Mouse (Mus musculus): ENCODE measurements around the gene Uts2b.

The Uts2b gene

DNA sequence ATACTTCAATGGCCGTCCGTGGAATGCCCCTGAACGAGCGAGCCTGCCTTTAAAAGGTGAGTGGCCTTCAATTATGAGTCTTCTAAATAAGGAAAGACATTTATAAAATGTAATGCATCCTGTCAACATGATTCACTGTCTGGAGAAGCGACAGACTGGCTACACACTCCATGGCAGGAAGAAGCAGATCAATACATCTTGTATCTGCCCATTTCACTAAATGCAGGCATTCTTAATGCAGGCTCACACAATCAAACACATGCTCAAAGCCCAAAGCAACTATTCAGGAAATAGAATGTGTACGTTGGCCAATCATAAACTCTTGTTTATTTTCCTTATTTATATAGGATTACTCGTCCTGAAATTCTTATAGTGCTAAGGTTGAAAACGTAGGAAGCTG lies at the start of gene Uts2b:
Uts2b (minus strand) TSS at position 49 of the 400 bp plus-strand sequence.
- no peak for DNase-seq (ENCODE audit: low spot score)

DNA sequence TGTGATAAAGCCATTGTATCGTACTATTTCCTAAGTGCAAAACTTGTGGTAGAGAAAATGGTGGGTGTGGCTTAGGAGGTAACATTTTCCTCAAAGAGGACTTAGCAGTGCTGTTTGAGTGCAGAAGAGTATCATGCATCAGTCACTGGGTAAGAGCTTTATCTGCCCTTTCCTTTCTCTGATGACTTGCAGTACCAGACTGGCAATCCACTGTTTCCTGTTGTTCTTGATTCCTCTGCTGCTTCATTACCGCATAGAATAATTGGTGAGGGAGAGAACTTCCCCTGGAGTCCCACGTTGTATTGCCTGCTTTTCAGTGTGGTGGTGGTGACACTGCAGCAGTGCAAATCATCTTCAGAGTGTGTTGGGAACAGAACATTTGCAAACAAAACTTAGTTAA lies 47.6 kb upstream of the Uts2b start:
- no peak for DNase-seq (ENCODE audit: low spot score)

DNA sequence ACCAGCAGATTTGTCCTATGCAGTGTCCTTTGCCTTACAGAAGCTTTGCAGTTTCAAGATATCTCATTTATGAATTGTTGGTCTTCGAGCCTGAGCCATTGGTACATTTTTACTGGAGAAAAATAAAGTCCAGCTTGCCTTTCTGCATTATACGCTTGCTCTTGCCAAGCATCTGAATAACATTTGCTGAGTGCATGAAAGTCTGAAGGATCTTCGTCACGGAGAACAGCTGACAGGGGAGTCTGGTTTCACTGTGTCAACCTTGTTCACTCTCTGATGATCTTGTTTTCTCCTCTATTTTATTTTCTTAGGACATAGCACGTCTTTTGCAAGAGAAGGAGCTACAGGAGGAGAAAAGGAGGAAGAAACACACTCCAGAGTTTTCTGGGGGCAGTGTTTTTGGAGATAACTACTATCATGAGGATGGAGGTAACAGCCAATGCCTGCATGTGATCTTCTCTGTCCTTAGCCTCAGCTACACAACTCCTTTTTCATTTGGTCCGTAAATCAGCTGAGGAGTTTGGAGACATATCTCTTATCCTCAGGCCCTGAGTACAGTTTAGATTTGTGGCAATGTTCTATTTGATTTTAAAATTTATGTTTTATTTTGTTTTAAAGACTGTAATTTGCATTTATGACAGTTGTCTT lies 47.0 kb upstream of the Uts2b start:
- DNase-seq (ENCODE audit: low spot score): no peak

DNA sequence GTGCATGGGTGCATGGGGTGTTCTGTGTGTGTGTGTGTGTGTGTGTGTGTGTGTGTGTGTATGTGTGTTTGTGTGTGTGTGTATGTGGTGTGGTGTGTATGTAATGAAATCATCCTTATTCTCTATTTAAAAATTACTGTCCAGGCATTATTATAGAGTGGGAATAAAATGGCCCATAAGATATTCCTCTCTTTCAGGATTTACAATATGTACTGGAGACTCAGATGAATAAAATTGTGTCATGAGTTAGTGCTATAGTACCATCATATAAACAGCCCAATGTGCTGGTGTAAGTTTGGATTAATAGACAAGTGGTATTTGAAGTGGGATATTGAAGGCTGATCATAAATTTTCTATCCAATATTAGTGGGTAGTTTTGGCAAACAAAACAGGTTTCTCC lies 34.1 kb upstream of the Uts2b start:
- no peak for DNase-seq (ENCODE audit: low spot score)

DNA sequence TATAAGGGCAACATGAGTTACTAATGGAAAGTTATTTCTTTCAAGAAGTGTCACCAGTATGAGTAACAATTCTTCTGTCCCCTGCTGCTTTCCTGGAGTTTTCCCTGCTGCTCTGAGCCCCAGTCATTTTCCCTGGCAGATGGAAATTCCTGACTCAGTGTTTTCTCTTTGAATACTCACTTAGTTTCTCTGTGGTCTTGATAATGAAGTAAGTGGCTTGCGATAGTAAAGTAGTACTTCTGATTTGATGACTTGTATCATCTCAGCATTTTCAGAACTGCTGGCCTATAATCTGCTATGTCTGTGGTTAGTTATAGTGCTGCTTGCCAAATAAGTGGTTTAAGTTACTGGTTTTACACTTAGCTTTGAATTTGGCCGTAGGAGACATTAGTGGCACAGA lies 31.5 kb upstream of the Uts2b start:
- no peak for DNase-seq (ENCODE audit: low spot score)

DNA sequence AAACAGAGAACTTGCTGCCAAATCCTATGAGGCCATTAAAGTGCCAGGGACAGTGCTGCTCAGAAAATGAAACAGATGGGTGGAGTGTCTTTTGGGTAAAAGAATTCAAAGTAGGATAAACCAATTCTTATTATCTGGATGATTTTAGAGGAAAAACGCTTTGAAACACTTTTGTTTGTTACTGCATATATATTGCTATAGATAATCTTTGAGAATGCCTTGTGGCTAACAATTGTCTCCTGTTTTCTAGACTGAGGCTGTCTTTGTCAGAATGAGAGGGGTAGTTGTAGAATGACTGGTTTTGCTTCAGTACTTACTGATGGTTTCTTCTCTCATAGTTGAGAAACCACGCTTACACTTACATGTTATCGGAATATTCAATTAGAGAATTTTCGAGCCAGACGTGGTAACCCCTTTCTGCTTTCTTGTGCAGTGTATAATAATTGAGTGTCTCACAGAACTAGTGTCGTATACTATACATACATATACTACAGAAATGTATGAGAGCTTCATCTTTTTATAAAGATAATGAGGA lies 29.7 kb upstream of the Uts2b start:
- no peak for DNase-seq (ENCODE audit: low spot score)

DNA sequence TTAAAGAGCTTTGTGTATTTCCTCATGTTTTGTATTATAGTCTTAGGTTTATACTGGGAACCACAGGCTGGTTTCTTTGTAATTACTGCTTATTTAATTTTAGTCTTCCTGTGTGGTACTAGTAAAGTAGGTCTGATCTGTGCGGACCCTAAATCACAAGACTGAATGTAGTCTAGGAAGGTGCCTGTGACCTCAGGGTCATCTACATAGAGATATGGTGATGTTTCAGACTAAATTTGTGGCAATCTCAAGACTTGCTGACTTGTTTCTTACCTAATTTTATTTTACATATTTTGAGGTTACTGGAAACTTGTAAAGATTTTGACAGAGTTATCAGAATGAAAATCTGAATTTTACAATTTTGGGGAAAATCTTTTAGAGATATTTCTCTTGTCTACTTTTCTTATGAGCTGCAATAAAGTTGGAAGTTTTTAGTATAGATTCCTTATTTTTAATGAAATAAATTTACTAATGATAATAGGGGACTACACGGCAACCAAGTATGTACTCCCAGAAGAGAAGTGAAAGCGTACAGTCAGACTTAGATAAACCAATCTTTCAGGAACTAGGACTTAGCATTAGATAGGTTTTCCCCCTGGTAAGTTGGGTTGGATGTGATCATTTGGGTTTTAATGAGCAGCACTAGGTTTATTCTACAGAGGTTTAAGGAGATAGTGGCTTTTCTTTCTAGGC lies 29.1 kb upstream of the Uts2b start:
- DNase-seq (ENCODE audit: low spot score): no peak

DNA sequence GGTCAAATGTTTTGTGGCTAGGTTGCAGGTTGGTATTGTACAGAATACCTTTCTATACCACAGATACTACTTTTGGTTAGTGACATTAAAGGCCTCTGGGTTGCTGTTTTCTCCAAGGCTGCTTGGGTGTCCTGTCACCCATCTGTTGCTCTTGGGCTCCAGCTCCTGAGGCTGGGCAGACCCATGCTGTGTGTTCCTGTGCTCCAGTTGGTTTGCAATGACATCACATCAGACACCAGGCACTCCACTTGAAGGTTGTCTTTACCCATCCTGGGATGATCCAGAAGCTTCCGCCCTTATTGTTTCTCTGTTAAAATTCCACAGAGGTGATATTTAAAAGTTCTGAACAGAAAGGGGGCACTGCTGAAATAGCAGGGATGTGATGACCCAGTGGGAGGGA lies 26.9 kb upstream of the Uts2b start:
- no peak for DNase-seq (ENCODE audit: low spot score)

DNA sequence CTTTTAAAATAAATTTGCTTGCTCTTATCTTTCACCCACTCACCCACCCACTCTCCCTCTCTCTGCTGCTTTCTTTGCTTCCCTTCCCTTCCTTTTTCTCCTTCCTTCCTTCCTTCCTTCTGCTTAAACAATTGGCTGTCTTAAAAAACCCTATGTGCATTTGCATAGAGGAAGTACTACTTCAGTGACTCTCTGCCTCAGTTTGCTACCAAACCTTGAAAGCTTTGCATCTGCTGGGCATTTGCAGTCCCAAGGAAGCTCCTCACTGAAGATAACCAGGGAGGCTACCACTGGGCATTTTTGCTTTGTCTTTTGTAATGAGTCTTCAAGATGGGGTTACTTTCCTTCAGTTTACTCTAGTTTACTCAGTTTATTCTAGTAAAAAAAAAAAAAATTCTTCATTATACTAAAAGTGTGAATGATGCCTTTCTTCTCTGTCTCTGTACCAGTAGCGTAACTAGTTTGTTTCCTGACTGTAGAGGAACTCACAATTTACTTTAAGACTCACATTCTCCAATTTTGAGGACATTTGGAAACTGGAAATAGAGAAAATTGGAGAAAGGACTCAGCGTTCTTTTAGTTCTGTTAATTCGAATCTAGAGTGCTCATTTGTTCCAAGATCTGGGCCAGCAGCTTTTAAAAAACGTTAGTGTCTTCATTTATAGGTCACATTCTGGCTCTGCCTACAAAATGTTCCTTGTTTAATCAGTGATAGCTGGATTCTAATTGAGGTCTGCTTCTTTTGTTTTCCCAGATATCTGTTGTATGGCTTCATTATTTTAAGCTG lies 25.4 kb upstream of the Uts2b start:
- DNase-seq (ENCODE audit: low spot score): no peak

DNA sequence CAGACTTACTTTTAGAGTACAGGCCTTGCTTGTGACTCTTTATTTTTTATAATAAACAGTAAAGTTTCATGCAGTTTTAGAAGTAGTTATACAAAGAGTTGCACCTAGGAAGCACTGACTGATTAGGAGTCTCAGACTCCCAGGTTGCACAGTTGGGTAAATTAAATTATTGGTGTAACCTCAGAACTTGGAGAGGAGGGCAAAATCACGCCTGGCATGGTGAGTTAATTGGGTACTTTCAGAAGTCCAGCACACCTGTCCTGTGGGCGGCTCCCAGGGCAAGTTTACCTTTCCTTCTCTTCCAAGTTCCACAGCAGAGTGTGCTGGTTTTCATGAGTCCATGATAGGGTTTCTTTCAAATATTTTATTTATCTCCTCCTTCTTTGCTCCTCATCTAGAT lies 21.8 kb upstream of the Uts2b start:
- DNase-seq (ENCODE audit: low spot score): no peak

DNA sequence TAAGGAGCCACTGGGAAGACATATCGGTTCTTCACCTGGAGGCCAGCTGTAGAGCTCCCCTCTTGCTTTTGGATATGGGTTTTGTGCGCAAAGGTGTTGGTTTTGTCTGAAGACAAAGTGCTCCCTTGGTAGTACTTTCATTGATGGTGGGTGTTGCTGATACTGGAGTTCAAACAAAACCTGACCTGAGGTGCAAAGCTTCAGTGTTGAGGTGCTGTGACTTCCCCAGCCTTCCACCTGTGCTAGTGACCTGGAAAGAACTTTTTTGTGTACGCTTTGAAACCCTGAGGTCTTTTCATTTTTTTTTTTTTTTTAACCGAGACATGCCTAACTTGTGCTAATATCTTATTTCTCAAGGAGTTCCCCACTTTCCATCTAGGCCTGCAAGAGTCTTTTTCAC lies 20.3 kb upstream of the Uts2b start:
- no peak for DNase-seq (ENCODE audit: low spot score)

DNA sequence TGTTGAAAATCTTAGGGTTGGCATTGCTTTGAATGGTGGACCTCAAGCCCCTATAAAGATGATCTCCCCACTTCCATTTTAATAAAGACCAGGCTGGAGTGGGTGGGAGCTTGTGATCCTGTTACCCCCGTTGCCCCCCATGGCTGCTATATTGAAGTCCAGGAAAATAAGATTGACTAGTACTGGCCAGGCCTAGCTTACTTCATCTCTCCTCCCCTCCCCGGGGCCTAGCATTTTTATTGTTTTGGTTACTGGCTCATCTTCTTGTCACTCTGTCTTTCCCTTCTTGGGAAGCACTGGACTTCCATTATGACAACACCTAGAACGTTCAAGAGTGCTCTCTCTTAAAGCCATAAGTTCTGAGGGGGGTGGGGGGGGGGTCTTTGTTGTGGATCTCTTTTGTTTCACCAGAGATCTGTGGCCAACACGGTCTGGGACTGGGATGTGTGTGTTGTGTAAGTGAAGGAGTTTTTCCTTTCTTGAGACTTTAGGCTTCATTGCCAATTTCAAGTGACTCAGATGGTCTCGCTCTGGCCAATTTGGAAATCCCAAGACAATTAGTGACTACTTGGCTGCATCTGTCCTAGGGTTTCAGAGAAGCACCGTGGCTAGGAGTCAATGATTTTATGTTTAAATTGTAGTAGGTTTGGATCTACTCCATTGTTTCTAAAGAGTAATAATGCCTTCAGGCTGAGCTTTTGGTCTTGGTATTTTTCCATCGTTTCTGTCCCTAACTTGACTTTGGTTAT lies 19.7 kb upstream of the Uts2b start:
- no peak for DNase-seq (ENCODE audit: low spot score)

DNA sequence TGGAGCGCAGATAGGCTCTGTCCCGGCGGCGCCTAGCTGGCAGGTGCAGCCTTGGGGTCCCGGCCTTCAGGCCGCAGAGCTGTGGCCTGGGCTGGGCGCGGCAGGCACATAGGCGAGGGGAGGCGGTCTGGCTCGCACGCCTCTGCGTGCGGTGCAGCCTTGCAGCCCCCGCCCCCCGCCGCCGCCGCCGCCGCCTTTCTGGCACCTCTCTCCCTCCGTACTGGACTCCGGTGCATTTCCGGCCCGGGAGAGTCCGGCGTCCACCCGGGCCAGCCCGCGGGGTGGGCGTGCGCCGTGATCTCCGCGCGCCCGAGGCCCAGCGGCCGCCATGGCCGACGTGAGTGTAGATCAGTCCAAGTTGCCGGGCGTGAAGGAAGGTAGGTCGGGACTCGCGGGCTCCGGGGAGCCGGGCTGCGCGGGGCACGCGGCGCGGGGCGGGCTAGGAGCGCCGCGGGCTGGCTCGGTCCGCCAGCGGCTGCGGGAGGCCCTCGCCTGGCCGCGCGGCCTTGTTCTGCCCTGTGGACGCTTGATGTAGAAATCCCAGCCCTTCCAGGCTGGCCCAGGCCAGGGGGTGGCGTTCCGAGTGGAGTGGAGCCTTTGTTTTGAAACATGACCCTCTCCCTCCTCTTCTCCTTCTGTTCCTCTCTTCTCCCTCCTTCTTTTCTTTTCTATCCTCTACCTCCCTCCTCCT lies 18.9 kb upstream of the Uts2b start, which contains the start of gene Ccdc50:
Ccdc50 (plus strand) TSS at position 109 of the 691 bp plus-strand sequence.
- peak; percentile 26 for DNase-seq (ENCODE audit: low spot score)

DNA sequence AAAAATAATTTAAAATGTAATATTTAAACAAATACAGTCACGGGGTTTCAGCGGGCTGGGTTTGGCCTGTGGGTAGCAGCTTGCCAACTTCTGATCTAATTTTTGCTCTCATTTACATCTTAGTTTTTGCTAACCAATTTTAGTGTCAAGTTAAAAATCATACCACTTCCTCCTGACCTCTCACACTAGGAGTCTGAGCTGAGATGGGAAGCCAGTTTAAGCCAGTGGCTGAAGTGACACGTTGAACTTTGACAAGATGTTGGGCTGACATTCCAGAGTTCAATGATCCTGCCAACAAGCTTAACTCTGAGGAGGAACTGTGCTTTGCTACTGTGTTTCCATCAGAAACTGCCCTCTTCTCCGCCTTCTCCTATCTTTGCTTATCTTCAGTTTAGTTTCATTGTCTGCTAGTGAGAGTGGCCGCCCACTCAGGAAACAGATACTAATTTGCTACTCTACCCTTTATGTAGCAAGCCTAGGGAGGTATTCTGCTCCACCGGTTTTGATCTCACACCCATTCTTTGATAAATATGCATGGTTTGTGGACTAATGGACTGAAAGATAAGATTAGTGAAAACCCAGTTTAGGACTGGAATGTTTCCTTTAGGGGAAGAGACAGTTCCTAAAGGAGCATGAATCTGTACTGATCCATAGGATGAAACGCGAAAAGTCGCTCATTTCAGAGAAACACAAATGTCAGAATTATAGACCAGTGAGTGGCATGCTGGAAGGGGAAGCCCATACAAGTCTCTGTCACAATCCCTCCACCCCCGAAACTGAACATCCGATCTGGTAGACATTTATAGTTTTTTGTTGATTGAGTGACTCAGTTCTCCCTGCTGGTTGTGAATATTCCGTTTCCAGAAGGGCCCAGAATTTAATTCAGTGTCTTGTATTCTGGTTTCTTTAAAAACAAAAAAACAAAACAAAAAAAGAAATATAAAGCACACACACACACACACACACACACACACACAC lies 17.9 kb upstream of the Uts2b start:
- no peak for DNase-seq (ENCODE audit: low spot score)

DNA sequence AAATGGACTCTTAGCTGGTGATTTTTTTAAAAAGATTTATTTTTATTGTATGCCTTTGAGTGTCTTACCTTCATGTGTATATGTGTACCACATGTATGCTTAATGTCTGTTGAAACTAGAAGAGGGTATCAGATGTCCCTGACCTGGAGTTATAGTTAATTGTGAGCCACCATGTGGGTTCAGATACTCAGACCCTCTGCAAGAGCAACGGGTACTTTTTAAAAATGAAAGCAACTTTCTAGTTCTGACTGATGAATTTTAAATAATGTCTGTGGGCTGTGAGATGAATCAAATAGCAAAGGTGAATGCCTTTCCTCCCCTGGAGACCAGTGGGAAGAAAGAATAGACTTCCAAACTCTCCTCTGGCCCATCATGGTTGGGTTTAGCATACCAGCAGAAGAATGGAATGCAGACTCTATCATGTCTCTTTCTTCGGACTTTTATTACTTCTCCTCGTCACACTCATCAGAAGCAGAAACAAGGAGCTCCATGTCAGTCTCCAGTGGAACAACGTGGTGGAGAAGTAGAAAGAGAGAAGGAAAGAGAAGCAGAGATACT lies 16.9 kb upstream of the Uts2b start:
- DNase-seq (ENCODE audit: low spot score): no peak

DNA sequence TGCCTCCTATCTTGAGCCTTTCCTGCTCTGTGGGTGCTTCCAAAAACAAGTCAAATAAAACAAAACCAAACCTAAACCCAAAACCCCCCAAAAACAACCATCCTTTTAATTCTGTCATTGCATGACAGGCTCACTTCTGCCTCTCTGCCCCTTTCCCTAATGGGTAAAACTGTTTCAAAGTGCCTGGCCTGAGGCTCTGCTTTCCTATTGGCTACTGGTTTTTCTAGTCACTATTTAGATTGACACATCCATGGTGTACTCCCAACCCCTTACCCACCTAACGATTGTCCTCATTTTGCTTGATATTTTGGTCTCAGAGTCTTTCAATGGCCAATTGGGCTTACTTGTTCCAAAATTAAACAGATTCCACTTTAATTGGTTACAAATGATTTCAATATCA lies 15.6 kb upstream of the Uts2b start:
- no peak for DNase-seq (ENCODE audit: low spot score)

DNA sequence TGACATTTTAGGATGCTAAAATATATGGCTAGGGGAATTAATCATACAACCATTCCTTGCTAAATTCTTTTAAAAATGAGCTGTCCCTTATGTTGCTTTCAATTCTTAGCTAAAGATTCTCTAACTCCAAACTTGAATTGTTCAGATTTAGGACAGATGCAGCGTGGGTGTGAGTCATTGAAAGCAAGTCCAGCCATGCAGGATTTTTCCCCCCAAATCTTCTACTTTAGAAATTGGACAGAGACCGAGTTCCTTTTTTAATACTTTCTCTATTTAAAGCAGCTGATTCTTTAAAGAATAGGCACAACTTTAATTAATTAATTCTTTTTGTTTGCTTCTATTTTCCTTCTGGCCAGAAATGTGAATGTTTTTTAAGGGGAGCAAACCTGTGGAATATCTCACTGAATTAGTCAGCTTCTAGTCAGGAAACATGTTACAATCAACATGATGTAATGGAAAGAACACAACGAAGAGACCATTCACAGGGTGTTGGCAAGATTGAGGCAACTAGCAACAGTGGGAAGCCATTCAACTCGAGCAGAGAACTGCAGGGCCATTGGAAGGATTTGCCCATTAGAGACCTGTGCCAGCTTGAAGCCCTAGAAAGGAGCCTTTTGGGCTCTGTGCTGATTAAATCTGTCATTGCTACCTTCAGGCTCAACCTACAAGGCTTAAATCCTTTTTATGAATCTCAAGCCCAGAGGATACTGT lies 15.0 kb upstream of the Uts2b start:
- no peak for DNase-seq (ENCODE audit: low spot score)

DNA sequence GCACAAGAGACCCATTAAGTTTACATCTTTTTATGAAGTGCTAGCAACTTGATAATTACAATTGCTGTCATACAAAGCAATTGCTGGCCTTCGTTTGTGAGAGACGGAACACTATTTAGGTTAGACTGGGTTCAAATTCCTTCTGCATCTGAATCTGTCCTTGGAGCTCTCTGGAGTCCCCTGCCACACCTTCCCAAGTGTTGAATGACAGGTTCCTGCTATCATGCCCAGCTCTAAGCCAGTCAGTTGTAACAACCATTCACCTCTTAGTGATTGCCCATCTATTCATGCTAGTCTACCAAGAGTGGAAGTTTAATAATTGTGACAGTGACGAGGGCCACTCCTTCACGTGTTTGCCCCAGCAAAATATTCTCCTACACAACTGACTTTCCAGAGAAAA lies 12.2 kb upstream of the Uts2b start:
- no peak for DNase-seq (ENCODE audit: low spot score)

DNA sequence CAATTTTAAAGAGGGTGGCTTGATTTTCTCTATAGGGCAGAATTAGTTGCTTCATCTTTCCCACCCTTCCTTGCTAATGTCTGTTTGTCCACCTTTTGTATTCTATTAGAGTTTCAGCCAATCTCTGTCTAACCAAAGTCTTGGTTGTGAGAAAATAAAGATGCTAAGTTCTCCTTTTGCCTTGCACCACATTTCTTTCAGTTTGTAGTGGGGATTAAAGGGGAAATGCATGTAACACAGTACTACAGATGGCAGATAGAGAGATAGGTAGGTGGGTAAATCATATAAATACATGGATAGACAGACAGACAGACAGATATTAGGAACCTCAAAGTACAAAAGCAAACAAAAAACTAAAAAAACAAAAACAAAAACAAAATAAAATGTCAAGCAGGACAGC lies 6.5 kb upstream of the Uts2b start:
- DNase-seq (ENCODE audit: low spot score): no peak

Data from urinary bladder, postnatal 10 days (tissue).